Mouse (Mus musculus): ENCODE measurements around the gene Atp6v0a2.

Atp6v0a2 gene

DNA sequence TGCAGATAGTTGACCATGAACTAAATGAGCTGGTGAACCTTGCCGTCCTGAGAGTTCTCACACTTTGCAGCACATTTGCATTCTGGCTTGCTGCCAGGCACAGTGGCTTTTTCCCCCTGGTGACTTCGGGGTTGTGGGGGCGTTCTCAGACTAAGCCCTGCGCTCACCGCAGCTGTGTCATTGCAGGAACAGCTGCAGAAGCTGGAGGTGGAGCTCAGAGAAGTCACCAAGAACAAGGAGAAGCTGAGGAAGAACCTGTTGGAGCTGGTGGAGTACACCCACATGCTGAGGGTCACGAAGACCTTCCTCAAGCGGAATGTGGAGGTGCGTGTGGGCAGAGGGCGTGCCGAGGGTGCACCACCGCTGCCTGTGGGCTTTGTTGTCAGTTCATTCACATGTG, 8.9 kb downstream of the Atp6v0a2 start:
- DNase-seq: no peak

DNA sequence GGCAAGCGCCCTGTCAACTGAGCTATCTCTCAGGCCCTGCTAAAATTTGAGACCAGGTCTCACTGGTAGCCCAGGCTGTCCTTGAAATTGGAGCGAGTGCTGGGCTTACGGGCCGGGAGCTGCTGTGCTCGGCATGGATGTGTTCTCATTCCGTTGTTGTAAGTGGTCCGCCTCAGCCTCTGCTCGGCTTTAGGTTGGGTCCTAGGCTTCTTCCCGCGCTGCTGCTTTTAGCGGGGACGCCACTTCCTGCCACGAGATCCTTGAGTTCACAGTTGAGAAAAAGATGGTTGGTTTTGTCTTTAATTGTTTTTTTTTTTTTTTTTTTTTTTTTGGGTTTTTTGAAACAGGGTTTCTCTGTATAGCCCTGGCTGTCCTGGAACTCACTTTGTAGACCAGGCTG, 9.5 kb downstream of the Atp6v0a2 start:
- DNase-seq: no peak

DNA sequence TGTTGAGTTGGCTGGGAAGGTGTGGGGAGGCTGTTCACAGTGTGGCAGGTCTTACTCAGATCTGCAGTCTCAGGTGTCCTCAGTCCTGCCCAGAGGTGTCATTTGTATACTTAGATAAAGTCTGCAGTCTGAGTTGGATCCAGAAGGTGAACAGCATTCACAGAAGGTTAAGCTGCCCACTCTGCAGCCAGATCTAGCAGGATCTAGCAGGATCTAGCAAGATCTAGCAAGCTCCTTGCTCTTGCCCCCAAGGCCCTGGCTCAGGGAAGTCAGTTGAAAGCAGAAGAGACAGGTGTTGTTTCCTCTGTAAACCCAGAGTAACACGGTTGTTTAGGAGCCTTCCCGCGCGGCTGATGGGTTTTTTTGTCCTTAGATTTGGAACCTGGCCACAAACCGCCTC, 85.4 kb downstream of the Atp6v0a2 start:
- DNase-seq: peak; percentile 29 to 43

DNA sequence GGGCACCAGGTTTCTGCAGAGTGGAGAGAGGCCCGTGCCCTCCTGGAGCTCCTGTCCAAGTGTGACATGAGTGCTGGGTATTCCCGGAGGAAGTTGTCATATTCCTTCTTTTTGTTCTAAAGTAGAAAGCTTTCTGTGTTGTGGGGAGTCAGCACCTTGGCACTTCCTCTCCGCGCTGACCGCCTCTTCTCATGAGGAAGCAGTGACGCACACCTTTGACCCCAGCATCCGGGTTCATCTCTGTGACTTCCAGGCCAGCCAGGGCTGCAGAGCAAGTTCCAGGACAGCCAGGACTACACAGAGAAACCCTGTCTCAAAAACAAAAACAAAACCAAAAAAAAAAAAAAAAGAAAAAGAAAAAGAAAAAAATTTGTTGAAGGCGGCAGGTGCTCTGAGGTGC, 86.8 kb downstream of the Atp6v0a2 start:
- DNase-seq: peak; percentile 49 to 66

DNA sequence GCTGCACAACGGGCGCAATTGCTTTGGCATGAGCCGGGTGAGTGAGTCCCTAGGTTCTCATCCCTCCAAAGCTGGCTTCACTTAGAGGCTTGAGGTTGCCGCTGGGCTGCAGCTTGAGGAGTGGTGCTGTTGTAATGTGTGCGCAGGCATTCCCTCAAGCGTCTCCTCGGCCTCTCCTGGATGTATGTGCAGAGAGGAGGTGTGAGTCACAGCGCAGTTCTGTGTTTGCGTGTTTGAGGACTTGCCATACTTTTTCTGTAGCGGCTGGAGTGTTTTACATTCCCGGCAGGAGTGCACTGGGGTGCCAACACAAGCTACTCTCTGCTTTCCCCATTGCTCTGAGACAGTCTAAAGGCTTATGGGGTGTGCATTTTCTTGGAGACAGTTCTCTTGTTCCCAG, 89.6 kb downstream of the Atp6v0a2 start:
- DNase-seq: no peak

DNA sequence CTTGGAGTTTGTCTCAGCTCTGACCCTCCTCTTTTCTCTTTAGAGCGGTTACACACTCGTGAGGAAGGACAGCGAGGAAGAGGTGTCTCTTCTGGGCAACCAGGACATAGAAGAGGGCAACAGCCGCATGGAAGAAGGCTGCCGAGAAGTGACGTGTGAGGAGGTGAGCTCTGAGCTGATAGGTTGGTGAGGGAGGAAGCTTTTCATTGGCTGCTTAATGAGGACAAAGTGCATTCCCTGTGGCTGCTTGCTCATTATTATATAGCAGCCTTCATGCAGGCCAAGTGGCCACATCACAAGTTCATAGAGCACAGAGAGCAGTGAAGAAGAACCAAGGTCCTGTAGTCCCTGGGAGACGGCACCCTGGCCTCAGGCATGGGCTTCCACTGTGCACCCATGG, 90.0 kb downstream of the Atp6v0a2 start:
- DNase-seq: peak; percentile 62 to 67

GRCm38 (mm10) chr5:124723125-124723524, 94.7 kb downstream of the Atp6v0a2 start:
- DNase-seq: no peak

DNA sequence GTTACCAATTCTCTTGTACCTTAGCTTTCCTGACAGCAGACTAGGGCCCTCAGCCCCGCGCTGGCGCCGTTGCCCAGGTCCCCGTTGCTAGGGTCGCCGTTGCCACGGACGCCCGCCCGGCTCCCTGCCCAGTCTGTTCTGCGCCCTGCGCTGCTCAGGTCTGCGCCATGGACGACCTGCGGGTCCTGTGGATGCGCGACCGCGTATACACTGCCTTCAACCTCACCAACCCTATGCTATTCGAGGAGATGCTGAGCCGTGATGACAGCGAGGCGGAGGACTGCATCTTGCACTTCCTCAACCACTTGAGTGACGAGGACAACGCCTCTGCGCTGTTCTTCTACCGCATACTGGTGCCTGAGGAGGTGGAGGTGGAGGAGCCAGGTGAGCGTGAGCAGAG, 96.6 kb downstream of the Atp6v0a2 start, which contains the start of gene Dnah10:
TSS of gene Dnah10 (plus strand) at position 89 of the 400 bp plus-strand sequence.
- no peak for DNase-seq

DNA sequence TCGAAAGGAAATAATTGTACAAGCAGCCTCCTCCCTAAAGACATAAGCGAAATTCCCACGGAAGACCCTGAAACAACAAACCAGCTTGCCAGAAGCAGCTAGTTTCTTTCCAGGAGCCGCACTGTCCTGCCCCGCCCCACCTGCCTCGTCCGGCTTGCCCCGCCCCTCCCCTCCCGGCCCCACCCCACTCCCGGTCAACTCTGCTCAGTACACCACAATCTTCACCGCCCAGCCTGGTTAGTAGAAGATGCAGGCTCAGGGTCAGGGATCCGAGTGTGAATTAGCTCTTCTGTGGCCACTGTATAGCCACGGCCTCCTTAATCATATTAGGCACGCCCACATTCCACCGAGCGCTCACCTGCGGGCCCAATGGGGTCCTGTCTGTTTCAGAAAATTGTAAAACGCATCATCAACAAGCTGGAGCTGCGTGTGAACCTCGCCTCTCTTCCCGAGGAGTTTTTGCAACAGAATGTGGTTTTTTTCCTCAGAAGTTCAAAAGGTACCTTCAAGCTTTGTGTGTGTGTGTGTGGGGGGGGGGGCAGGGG, 101.4 kb downstream of the Atp6v0a2 start:
- peak in 1 of 2 experiments; percentile 5 for DNase-seq

GRCm38 (mm10) chr5:124733961-124734360, 105.6 kb downstream of the Atp6v0a2 start:
- no peak for DNase-seq

DNA sequence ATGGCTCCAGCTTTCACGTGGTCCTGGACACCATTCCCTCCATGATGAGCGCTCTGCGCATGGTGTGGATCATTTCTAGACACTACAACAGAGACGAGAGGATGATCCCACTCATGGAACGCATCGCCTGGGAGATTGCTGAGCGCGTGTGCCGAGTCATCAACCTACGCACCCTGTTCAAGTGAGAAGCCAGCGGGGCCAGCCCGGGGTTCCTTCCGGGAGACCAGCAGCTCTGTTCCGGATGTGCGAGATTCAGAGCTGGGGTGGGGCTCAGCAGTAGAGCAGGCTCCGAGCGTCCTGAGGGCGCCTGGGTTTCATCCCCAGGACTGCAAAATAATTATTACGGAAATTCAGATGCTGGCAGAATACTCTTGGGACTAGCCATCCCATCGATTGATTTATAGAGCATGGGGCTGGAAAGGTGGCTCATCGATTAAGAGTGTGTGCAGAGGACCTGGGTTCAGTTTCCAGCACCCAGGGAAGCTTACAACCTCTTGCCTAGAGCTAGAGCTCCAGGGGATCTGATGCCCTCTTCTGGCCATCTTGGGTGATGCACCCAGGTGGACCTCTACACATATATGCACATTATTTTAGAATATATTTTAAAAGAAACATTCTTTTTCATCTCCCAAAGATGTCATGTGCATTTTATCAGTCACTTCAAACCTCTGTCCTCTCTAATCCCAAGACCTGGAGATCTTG, 113.7 kb downstream of the Atp6v0a2 start:
- DNase-seq: no peak

GRCm38 (mm10) chr5:124743841-124744240, 115.5 kb downstream of the Atp6v0a2 start:
- no peak for DNase-seq

DNA sequence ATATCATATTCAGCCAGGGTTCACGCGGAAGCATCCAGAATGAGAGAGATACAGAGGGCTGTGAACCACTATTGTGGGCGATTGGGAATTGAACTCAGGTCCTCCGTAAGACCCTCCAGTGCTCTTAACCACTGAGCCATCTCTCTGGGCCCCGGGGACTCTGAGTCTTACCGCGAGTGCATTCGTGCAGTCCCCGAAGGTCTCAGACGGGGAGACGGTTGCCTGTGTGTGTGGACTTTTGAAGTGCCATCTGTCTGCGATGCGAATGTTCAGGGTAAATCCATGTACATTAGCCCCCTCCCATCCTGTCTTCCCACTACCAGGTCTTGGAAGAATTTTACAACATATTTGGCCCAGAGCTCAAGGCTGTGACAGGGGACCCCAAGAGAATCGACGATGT, 117.8 kb downstream of the Atp6v0a2 start:
- no peak for DNase-seq

GRCm38 (mm10) chr5:124748296-124748695, 119.9 kb downstream of the Atp6v0a2 start:
- DNase-seq: no peak

GRCm38 (mm10) chr5:124751656-124752055, 123.3 kb downstream of the Atp6v0a2 start:
- DNase-seq: no peak

GRCm38 (mm10) chr5:124761011-124761410, 132.6 kb downstream of the Atp6v0a2 start:
- no peak for DNase-seq

DNA sequence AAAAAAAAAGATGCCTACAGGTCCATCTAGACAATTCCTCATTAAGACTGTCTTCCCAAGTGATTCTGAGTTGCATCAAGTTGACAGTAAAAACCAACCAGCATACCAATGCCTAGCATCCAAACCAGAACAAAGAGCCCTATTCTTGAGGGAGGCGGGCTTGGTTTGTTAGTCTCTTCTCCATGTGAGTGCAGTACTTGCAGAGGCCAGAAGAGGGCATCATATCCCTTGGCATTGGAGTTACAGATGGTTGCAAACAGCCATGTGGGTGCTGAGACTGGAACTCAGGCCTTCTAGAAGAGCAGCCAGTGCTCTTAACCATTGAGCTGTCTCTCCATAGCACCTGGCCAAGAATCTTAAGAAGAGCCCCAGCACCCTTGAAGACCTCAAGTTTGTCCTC, 133.4 kb downstream of the Atp6v0a2 start:
- no peak for DNase-seq

Measured in kidney, adult 8-10 months (tissue).